Mouse (Mus musculus) embryonic fibroblast, embryonic 13.5 days (primary cell): ENCODE measurements around the gene Hspb9. TPM values are rescaled to one million over a fixed set of nuclear protein-coding genes. Genes with fewer than 3 reads are reported as not detected.

ENCODE experiments used
- H3K27ac ChIP-seq: 2 replicates; pipeline ENCODE4 v1.5.1; 2012; ENCODE audit warnings: low read length, control low read depth, inconsistent platforms; ENCODE audit not compliant: insufficient read depth
- H3K4me1 ChIP-seq: 2 replicates; pipeline ENCODE4 v1.6.1; 2011; ENCODE audit warnings: low read length; ENCODE audit not compliant: control insufficient read depth, insufficient read depth
- H3K4me3 ChIP-seq: 2 replicates; pipeline ENCODE4 v1.5.1; 2011; ENCODE audit warnings: mild to moderate bottlenecking, control low read depth, low read length; ENCODE audit not compliant: insufficient read depth
- CTCF ChIP-seq: IDR thresholded peaks from 2 replicates; pipeline ENCODE4 v1.5.1; 2011; ENCODE audit warnings: mild to moderate bottlenecking, control low read depth, low read length, moderate library complexity, borderline replicate concordance; ENCODE audit not compliant: insufficient read depth
- POLR2A ChIP-seq: IDR thresholded peaks from 2 replicates; pipeline ENCODE4 v1.6.1; 2011; ENCODE audit warnings: low read depth, mild to moderate bottlenecking, control low read depth, low read length, moderate library complexity
- polyA plus RNA-seq: library from polyadenylated mRNA; stranded (reverse); fragments of >200 nt; gene quantifications from 2 replicates; pipeline ENCODE4 v1.2.4, GENCODE M21; 2011; ENCODE audit warnings: low read depth; ENCODE audit not compliant: missing spikeins, insufficient read length

The Hspb9 gene
- polyA plus RNA-seq, 1 experiment: not detected

GRCm38 (mm10) chr11:100703851-100704531 is 9.7 kb upstream of the Hspb9 start, which contains the start of gene Dhx58:
TSS of gene Dhx58 (minus strand) at chr11:100704271.
- peaks cover 5% of the 10 kb centered on the region; the same call in 1 of the 2 replicates for H3K4me1 ChIP-seq
- TF ChIP-seq CTCF: no peak
- no peak for TF ChIP-seq POLR2A
- no peak within 1 kb of the TSS for H3K4me3 ChIP-seq
- H3K27ac ChIP-seq: no peak within 1 kb of the TSS

DNA sequence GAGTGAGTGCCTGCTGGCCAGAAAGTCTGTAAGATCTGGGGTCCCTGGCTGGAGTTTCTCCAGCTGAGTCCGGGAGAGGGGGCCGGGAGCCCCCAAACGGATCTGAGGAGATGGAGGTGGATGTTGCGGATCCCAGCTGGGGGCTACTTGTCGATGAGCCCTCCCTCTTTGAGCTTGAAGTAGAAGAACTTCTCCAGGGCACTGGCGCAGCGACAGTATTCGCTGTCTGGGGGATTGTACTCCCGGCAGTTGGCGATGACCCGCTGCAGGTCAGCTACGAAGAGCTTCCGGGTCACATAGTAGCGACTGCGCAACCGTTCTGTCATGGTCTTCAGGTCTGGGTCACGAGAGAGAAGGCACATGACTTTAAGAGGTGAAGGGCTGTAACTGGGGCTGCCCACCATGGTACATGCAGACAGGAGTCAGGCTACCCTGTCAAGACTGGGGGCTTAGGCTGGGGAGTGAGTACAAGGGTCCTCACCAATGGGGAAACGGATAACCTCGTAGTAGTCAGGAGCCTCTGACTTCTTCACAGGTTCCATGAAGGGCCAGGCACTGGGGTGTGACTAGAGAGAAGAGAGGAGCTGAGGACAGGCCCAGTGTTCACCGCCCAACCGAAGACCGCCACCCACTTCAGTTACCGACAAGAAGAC is 8.4 kb upstream of the Hspb9 start:
- TF ChIP-seq POLR2A (no peak), CTCF (no peak)
- H3K27ac ChIP-seq: no peak overlapping the region
- H3K4me1 ChIP-seq: peaks cover 5% of the 10 kb centered on the region; the same call in 1 of the 2 replicates
- no peak overlapping the region for H3K4me3 ChIP-seq

GRCm38 (mm10) chr11:100709201-100709810 is 4.3 kb upstream of the Hspb9 start:
- H3K27ac ChIP-seq: no peak overlapping the region
- TF ChIP-seq POLR2A: no peak
- no peak for TF ChIP-seq CTCF
- no peak overlapping the region for H3K4me3 ChIP-seq
- peaks cover 10% of the 10 kb centered on the region; the same call in 1 of the 2 replicates for H3K4me1 ChIP-seq

GRCm38 (mm10) chr11:100710528-100710927 is 3.1 kb upstream of the Hspb9 start:
- Histone ChIP-seq H3K4me1 (peaks cover 11% of the 10 kb centered on the region; the same call in 1 of the 2 replicates), H3K4me3 (no peak overlapping the region), H3K27ac (no peak overlapping the region)
- TF ChIP-seq CTCF (no peak), POLR2A (no peak)

DNA sequence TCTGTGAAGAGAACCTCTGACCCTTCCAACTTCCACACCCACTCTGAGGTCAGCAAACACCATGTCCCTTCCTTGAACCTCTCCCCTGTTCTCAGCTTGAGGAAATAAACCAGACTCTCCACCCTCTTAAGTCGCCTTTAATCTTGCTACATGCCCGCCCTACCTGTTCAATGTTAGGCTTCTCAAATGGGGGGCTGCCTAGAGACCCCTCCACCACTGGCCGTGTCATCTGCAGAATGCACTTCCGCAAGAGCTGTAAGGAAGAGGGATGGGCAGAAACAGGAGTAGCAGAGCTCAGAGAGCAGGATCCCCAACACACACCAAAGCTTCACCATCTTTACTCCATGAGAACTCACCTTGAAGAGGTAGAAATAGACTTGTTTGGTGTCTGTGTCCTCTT is 2.7 kb upstream of the Hspb9 start:
- H3K4me3 ChIP-seq: no peak overlapping the region

DNA sequence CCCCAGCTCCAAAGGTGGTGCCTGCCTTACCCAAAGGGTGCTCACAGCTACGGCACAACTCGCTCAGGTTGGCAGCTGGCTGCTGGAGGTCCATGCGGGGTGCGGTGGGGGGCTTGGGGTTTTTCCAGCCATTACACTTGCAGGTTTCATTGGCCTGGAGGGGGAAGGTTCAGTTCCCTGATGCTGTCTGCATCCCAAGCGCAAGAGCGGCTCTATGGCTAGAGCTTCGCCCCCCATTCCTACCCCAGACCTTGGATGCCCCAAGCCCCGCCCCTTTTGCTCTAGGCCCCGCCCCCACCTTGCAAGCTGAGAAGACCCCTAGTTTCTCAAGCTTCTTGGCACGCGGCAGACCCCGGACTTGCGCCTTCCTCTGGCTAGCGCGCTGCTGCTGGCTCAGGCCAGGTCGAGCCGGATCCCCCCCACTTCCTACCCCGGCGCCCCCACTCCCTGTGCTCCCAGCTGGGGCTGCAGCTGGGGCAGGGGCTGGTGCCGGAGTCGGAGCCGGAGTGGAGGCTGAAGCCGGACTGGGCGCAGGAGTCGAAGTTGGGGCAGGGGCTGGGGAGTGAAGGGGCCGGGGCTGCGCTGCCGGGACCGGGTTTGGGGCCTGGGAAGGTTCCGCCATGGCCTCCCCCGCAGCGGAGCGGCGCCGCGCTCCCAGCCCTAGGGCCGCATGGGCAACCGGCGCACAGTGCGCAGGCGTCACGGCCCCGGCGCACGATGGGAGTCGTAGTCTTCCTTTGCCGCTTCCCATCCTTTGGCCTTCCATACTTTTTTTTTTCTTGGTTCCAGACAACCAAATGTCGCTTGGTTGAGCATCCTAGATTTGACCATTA is 1.7 kb upstream of the Hspb9 start, which contains the start of gene Kat2a:
TSS of gene Kat2a (minus strand) at position 683 of the 833 bp plus-strand sequence.
- Histone ChIP-seq H3K4me3 (peak within 1 kb of the TSS; percentile 73), H3K4me1 (peaks cover 11% of the 10 kb centered on the region; the same call in 1 of the 2 replicates), H3K27ac (no peak within 1 kb of the TSS)
- TF ChIP-seq POLR2A (peak; percentile 86), CTCF (no peak)

More for the DNA sequence above, 2.7 kb upstream of the Hspb9 start:
- Histone ChIP-seq H3K27ac (no peak overlapping the region), H3K4me1 (peaks cover 11% of the 10 kb centered on the region; the same call in 1 of the 2 replicates)
- no peak for TF ChIP-seq POLR2A
- no peak for TF ChIP-seq CTCF

DNA sequence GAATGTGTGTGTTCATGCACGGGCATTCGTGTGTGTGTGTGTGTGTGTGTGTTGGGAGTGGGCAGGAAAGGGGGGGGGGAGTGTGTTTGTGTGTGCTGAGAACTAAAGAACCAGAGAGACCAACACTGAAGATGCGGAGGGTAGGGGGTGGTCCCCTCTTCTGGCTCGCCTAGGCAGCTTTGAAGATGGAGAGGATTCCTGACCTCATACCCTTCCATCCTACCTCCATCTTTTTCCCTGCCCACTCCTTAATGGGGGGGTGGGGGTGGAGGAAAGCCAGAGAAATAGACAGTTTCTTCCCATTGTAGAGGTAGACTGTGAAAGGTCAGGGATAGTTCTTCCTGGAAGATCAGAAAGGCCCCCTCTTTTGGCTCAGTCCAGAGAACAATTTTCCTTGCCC is 476 bp upstream of the Hspb9 start:
- Histone ChIP-seq H3K27ac (no peak overlapping the region), H3K4me1 (peaks cover 11% of the 10 kb centered on the region; the same call in 1 of the 2 replicates), H3K4me3 (no peak overlapping the region)
- no peak for TF ChIP-seq POLR2A
- no peak for TF ChIP-seq CTCF

- Histone ChIP-seq H3K27ac (peak overlapping the region; percentile 10; the same call in 1 of the 2 replicates), H3K4me1 (peaks cover 11% of the 10 kb centered on the region; the same call in 1 of the 2 replicates), H3K4me3 (no peak overlapping the region)
- TF ChIP-seq POLR2A: no peak
- peak; percentile 76; the same call in 1 of the 2 replicates for TF ChIP-seq CTCF
Observed at GRCm38 (mm10) chr11:100714534-100714915, 875 bp downstream of the Hspb9 start.

GRCm38 (mm10) chr11:100714948-100715347 is 1.3 kb downstream of the Hspb9 start:
- peaks cover 14% of the 10 kb centered on the region; the same call in 1 of the 2 replicates for H3K4me1 ChIP-seq
- no peak for TF ChIP-seq CTCF
- no peak for TF ChIP-seq POLR2A
- no peak overlapping the region for H3K4me3 ChIP-seq
- H3K27ac ChIP-seq: no peak overlapping the region
